Mouse (Mus musculus): ENCODE results near the gene B3galt6. TPM values are rescaled to one million over a fixed set of nuclear protein-coding genes. Genes with fewer than 3 reads are reported as not detected.
A peak's percentile ranks its signal among the peaks of the same experiment; 100 is the strongest.

Gene B3galt6
- polyA plus RNA-seq, 2 experiments, result 11.3 to 18.8 TPM

DNA sequence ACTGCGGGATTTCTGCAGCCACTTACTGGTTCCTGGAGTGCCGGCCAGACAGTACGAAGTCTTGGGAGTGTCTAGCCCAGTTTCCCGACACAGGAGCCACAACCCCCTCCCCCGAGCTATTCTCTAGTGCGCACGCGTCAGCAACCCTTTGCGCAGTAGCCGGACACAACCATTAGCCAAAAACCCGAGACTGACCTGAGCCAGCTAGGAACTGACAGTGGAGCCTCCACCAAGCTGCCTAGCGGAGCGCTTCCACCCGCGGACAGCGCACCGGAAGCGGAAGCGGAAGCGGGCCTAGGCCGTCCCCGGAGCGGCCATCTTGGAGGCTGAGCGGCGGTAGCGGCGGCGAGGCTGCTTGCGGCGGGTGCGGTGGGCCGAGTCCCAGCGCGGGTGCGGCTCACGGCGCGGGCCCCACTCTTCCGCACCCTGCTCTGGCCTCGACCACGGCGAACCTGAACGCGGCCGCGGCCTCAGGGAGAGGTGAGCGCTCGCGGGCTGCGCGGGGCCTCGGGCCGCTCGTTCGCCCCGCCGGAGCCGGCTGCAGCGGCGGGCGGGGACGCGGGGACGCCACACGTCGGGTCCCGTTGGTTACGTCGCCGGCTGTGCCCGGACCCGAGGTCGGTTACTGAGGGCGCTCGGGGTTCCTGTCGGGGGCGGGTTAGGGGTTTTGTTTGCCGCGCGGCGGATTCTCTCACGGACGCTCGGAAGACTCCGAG is 48.8 kb downstream of the B3galt6 start, which contains the start of gene Ube2j2:
Gene Ube2j2 (plus strand): TSS at position 298 of the 716 bp plus-strand sequence.
- ATAC-seq (ENCODE audit: low FRiP score, low read depth) (peak; percentile 97), DNase-seq (ENCODE audit: low spot score) (peak; percentile 95)
- TF ChIP-seq POLR2A (IDR thresholded peaks at IDR 0.05; ENCODE audit: borderline replicate concordance, extremely low read depth, insufficient read depth, insufficient read length), result peak; percentile 59; the same call in 1 of the 2 replicates
- Histone ChIP-seq H3K9ac (ENCODE audit: low read depth, low read length, severe bottlenecking) (peak within 1 kb of the TSS; percentile 86), H3K4me1 (ENCODE audit: control insufficient read depth, insufficient read depth, low read length) (peaks cover 15% of the 10 kb centered on the region), H3K27me3 (ENCODE audit: control insufficient read depth, insufficient read depth, low read length) (no peaks in the 10 kb centered on the region), H3K4me3 (replicated peaks; ENCODE audit: low read length) (peak within 1 kb of the TSS; percentile 99), H3K36me3 (ENCODE audit: control insufficient read depth, insufficient read depth, low read length) (peaks cover 24% of the 10 kb centered on the region), H3K4me2 (replicated peaks; ENCODE audit: low read depth, low read length, severe bottlenecking) (peak within 1 kb of the TSS; percentile 90), H3K27ac (replicated peaks; ENCODE audit: low read depth, low read length) (peak within 1 kb of the TSS; percentile 82), H3K9me3 (ENCODE audit: control insufficient read depth, low read length) (no peaks in the 10 kb centered on the region)
- WGBS, result 1% methylated on average over 51 of the region's 85 CpGs

GRCm38 (mm10) chr4:155943049-155943452 is 49.4 kb downstream of the B3galt6 start:
- ATAC-seq (ENCODE audit: low FRiP score, low read depth), result peak; percentile 25; the same call in 1 of the 2 replicates
- WGBS, result 0% methylated on average over 17 of the region's 17 CpGs

More at GRCm38 (mm10) chr4:155943049-155943452, 49.4 kb downstream of the B3galt6 start:
- Histone ChIP-seq H3K4me3 (replicated peaks; ENCODE audit: low read length) (peak overlapping the region; percentile 99), H3K4me1 (ENCODE audit: control insufficient read depth, insufficient read depth, low read length) (peaks cover 15% of the 10 kb centered on the region), H3K27ac (replicated peaks; ENCODE audit: low read depth, low read length) (peak overlapping the region; percentile 82), H3K4me2 (replicated peaks; ENCODE audit: low read depth, low read length, severe bottlenecking) (peak overlapping the region; percentile 87), H3K9ac (ENCODE audit: low read depth, low read length, severe bottlenecking) (peak overlapping the region; percentile 86), H3K9me3 (ENCODE audit: control insufficient read depth, low read length) (no peaks in the 10 kb centered on the region), H3K27me3 (ENCODE audit: control insufficient read depth, insufficient read depth, low read length) (no peaks in the 10 kb centered on the region), H3K36me3 (ENCODE audit: control insufficient read depth, insufficient read depth, low read length) (peaks cover 18% of the 10 kb centered on the region)
- no peak for TF ChIP-seq POLR2A (IDR thresholded peaks at IDR 0.05; ENCODE audit: borderline replicate concordance, extremely low read depth, insufficient read depth, insufficient read length)
- DNase-seq (ENCODE audit: low spot score), result no peak

Other genes starting within 250 kb of the B3galt6 start
- 117 and 135 TPM in 2 replicates for gene Atad3a, start 231.6 kb downstream of the B3galt6 start, polyA plus RNA-seq (2012; rRNA removed)
- 84.8 and 85.2 TPM in 2 replicates for gene Atad3a, start 231.6 kb downstream of the B3galt6 start, polyA plus RNA-seq (2014; fragmentation: Nextera tagmentation; extraction: Ambion mirVana)
- gene Vwa1, start 218.0 kb downstream of the B3galt6 start, polyA plus RNA-seq (2012; rRNA removed), result 12.4 and 14.9 TPM in 2 replicates
- 11.9 and 13.9 TPM in 2 replicates for gene Vwa1, start 218.0 kb downstream of the B3galt6 start, polyA plus RNA-seq (2014; fragmentation: Nextera tagmentation; extraction: Ambion mirVana)
- 2.0 and 2.6 TPM in 2 replicates for gene Tmem88b, start 206.8 kb downstream of the B3galt6 start, polyA plus RNA-seq (2012; rRNA removed)
- 0.48 and 0.67 TPM in 2 replicates for gene Tmem88b, start 206.8 kb downstream of the B3galt6 start, polyA plus RNA-seq (2014; fragmentation: Nextera tagmentation; extraction: Ambion mirVana)
- 0.23 TPM in 1 of 2 replicates, not detected in the other for gene Ankrd65, start 202.2 kb downstream of the B3galt6 start, polyA plus RNA-seq (2012; rRNA removed)
- gene Ankrd65, start 202.2 kb downstream of the B3galt6 start, polyA plus RNA-seq (2014; fragmentation: Nextera tagmentation; extraction: Ambion mirVana), result not detected in 2 replicates
- 72.2 and 97.5 TPM in 2 replicates for gene Mrpl20, start 189.8 kb downstream of the B3galt6 start, polyA plus RNA-seq (2012; rRNA removed)
- gene Mrpl20, start 189.8 kb downstream of the B3galt6 start, polyA plus RNA-seq (2014; fragmentation: Nextera tagmentation; extraction: Ambion mirVana), result 199 and 215 TPM in 2 replicates
- gene Ccnl2, start 180.2 kb downstream of the B3galt6 start, polyA plus RNA-seq (2012; rRNA removed), result 273 and 304 TPM in 2 replicates
- gene Ccnl2, start 180.2 kb downstream of the B3galt6 start, polyA plus RNA-seq (2014; fragmentation: Nextera tagmentation; extraction: Ambion mirVana), result 190 and 199 TPM in 2 replicates
- 112 and 114 TPM in 2 replicates for gene Aurkaip1, start 161.4 kb downstream of the B3galt6 start, polyA plus RNA-seq (2012; rRNA removed)
- gene Aurkaip1, start 161.4 kb downstream of the B3galt6 start, polyA plus RNA-seq (2014; fragmentation: Nextera tagmentation; extraction: Ambion mirVana), result 126 and 129 TPM in 2 replicates
- 218 and 302 TPM in 2 replicates for gene Mxra8, start 153.0 kb downstream of the B3galt6 start, polyA plus RNA-seq (2012; rRNA removed)
- gene Mxra8, start 153.0 kb downstream of the B3galt6 start, polyA plus RNA-seq (2014; fragmentation: Nextera tagmentation; extraction: Ambion mirVana), result 109 and 120 TPM in 2 replicates
- gene Dvl1, start 145.2 kb downstream of the B3galt6 start, polyA plus RNA-seq (2012; rRNA removed), result 92.9 and 131 TPM in 2 replicates
- 17.4 and 18.8 TPM in 2 replicates for gene Dvl1, start 145.2 kb downstream of the B3galt6 start, polyA plus RNA-seq (2014; fragmentation: Nextera tagmentation; extraction: Ambion mirVana)
- 0.31 and 0.51 TPM in 2 replicates for gene Tas1r3, start 129.3 kb downstream of the B3galt6 start, polyA plus RNA-seq (2012; rRNA removed)
- gene Tas1r3, start 129.3 kb downstream of the B3galt6 start, polyA plus RNA-seq (2014; fragmentation: Nextera tagmentation; extraction: Ambion mirVana), result 0.32 and 0.37 TPM in 2 replicates
- gene Cptp, start 123.2 kb downstream of the B3galt6 start, polyA plus RNA-seq (2012; rRNA removed), result 15.0 and 20.5 TPM in 2 replicates
- gene Cptp, start 123.2 kb downstream of the B3galt6 start, polyA plus RNA-seq (2014; fragmentation: Nextera tagmentation; extraction: Ambion mirVana), result 16.3 and 19.2 TPM in 2 replicates
- 57.4 and 60.7 TPM in 2 replicates for gene Ints11, start 123.1 kb downstream of the B3galt6 start, polyA plus RNA-seq (2012; rRNA removed)
- 63.7 and 75.4 TPM in 2 replicates for gene Ints11, start 123.1 kb downstream of the B3galt6 start, polyA plus RNA-seq (2014; fragmentation: Nextera tagmentation; extraction: Ambion mirVana)
- 95.7 and 125 TPM in 2 replicates for gene Pusl1, start 100.9 kb downstream of the B3galt6 start, polyA plus RNA-seq (2012; rRNA removed)
- gene Pusl1, start 100.9 kb downstream of the B3galt6 start, polyA plus RNA-seq (2014; fragmentation: Nextera tagmentation; extraction: Ambion mirVana), result 54.9 and 57.2 TPM in 2 replicates
- gene Acap3, start 100.8 kb downstream of the B3galt6 start, polyA plus RNA-seq (2012; rRNA removed), result 33.8 and 41.6 TPM in 2 replicates
- 19.8 and 22.6 TPM in 2 replicates for gene Acap3, start 100.8 kb downstream of the B3galt6 start, polyA plus RNA-seq (2014; fragmentation: Nextera tagmentation; extraction: Ambion mirVana)
- gene Ube2j2, start 48.8 kb downstream of the B3galt6 start, polyA plus RNA-seq (2012; rRNA removed), result 106 and 117 TPM in 2 replicates
- gene Ube2j2, start 48.8 kb downstream of the B3galt6 start, polyA plus RNA-seq (2014; fragmentation: Nextera tagmentation; extraction: Ambion mirVana), result 122 and 126 TPM in 2 replicates
- gene C1qtnf12, start 30.3 kb downstream of the B3galt6 start, polyA plus RNA-seq (2012; rRNA removed), result 37.0 and 44.3 TPM in 2 replicates
- gene C1qtnf12, start 30.3 kb downstream of the B3galt6 start, polyA plus RNA-seq (2014; fragmentation: Nextera tagmentation; extraction: Ambion mirVana), result 52.3 and 56.6 TPM in 2 replicates
- 52.4 and 74.5 TPM in 2 replicates for gene Sdf4, start 223 bp upstream of the B3galt6 start, polyA plus RNA-seq (2012; rRNA removed)
- 171 TPM in 2 replicates for gene Sdf4, start 223 bp upstream of the B3galt6 start, polyA plus RNA-seq (2014; fragmentation: Nextera tagmentation; extraction: Ambion mirVana)
- gene Tnfrsf4, start 21.2 kb upstream of the B3galt6 start, polyA plus RNA-seq (2012; rRNA removed), result 4.8 and 5.8 TPM in 2 replicates
- 0.58 and 0.65 TPM in 2 replicates for gene Tnfrsf4, start 21.2 kb upstream of the B3galt6 start, polyA plus RNA-seq (2014; fragmentation: Nextera tagmentation; extraction: Ambion mirVana)
- gene Tnfrsf18, start 33.5 kb upstream of the B3galt6 start, polyA plus RNA-seq (2012; rRNA removed), result 1.9 TPM in 2 replicates
- 3.7 and 4.7 TPM in 2 replicates for gene Tnfrsf18, start 33.5 kb upstream of the B3galt6 start, polyA plus RNA-seq (2014; fragmentation: Nextera tagmentation; extraction: Ambion mirVana)
- 4.0 and 4.2 TPM in 2 replicates for gene Ttll10, start 66.8 kb upstream of the B3galt6 start, polyA plus RNA-seq (2012; rRNA removed)
- 2.4 and 2.6 TPM in 2 replicates for gene Ttll10, start 66.8 kb upstream of the B3galt6 start, polyA plus RNA-seq (2014; fragmentation: Nextera tagmentation; extraction: Ambion mirVana)
- gene 9430015G10Rik, start 117.3 kb upstream of the B3galt6 start, polyA plus RNA-seq (2012; rRNA removed), result 74.5 and 92.4 TPM in 2 replicates
- gene 9430015G10Rik, start 117.3 kb upstream of the B3galt6 start, polyA plus RNA-seq (2014; fragmentation: Nextera tagmentation; extraction: Ambion mirVana), result 34.4 and 38.3 TPM in 2 replicates
- 1.5 and 2.0 TPM in 2 replicates for gene Rnf223, start 137.9 kb upstream of the B3galt6 start, polyA plus RNA-seq (2012; rRNA removed)
- 0.61 and 0.65 TPM in 2 replicates for gene Rnf223, start 137.9 kb upstream of the B3galt6 start, polyA plus RNA-seq (2014; fragmentation: Nextera tagmentation; extraction: Ambion mirVana)
- gene Agrn, start 204.8 kb upstream of the B3galt6 start, polyA plus RNA-seq (2012; rRNA removed), result 264 and 342 TPM in 2 replicates
- 78.5 and 92.2 TPM in 2 replicates for gene Agrn, start 204.8 kb upstream of the B3galt6 start, polyA plus RNA-seq (2014; fragmentation: Nextera tagmentation; extraction: Ambion mirVana)
- gene Isg15, start 208.2 kb upstream of the B3galt6 start, polyA plus RNA-seq (2012; rRNA removed), result 1.4 and 1.7 TPM in 2 replicates
- 0.26 and 0.73 TPM in 2 replicates for gene Isg15, start 208.2 kb upstream of the B3galt6 start, polyA plus RNA-seq (2014; fragmentation: Nextera tagmentation; extraction: Ambion mirVana)
- 2.2 and 2.4 TPM in 2 replicates for gene AW011738, start 210.7 kb upstream of the B3galt6 start, polyA plus RNA-seq (2012; rRNA removed)
- 0.41 and 1.4 TPM in 2 replicates for gene AW011738, start 210.7 kb upstream of the B3galt6 start, polyA plus RNA-seq (2014; fragmentation: Nextera tagmentation; extraction: Ambion mirVana)
- 0.25 and 0.54 TPM in 2 replicates for gene Perm1, start 223.2 kb upstream of the B3galt6 start, polyA plus RNA-seq (2012; rRNA removed)
- gene Perm1, start 223.2 kb upstream of the B3galt6 start, polyA plus RNA-seq (2014; fragmentation: Nextera tagmentation; extraction: Ambion mirVana), result 1.0 and 1.2 TPM in 2 replicates
- gene Plekhn1, start 242.2 kb upstream of the B3galt6 start, polyA plus RNA-seq (2012; rRNA removed), result 104 and 133 TPM in 2 replicates
- gene Plekhn1, start 242.2 kb upstream of the B3galt6 start, polyA plus RNA-seq (2014; fragmentation: Nextera tagmentation; extraction: Ambion mirVana), result 32.2 and 36.6 TPM in 2 replicates
- gene Noc2l, start 243.4 kb upstream of the B3galt6 start, polyA plus RNA-seq (2012; rRNA removed), result 130 and 147 TPM in 2 replicates
- 61.2 and 62.7 TPM in 2 replicates for gene Noc2l, start 243.4 kb upstream of the B3galt6 start, polyA plus RNA-seq (2014; fragmentation: Nextera tagmentation; extraction: Ambion mirVana)